Mouse (Mus musculus) heart, adult 2 months (tissue): ENCODE measurements at regions not wholly inside any gene's neighbourhood (a gene's known extent, or its start where the extent isn't known, plus 50 kb on each side); places are given as distances from the start of the nearest gene placed in this dataset.

Experiments
- DNase-seq, 2 experiments: peaks; one replicate each; pipeline ENCODE4 v3.0.0; 2021
- H3K27ac ChIP-seq: fragments of 200-600 bp; 2 replicates; pipeline ENCODE4 v1.8.1; 2022
- H3K27me3 ChIP-seq: fragments of 200-500 bp; 2 replicates; pipeline ENCODE4 v1.6.1; 2012; ENCODE audit warnings: mild to moderate bottlenecking, low read length, inconsistent platforms, mixed read lengths; ENCODE audit not compliant: control insufficient read depth, insufficient read depth
- H3K36me3 ChIP-seq: fragments of 200-500 bp; 2 replicates; pipeline ENCODE4 v1.6.1; 2012; ENCODE audit warnings: low read length, inconsistent platforms; ENCODE audit not compliant: control insufficient read depth, insufficient read depth
- H3K4me1 ChIP-seq: fragments of 200-500 bp; 2 replicates; pipeline ENCODE4 v1.6.1; 2011; ENCODE audit warnings: low read length; ENCODE audit not compliant: control insufficient read depth, insufficient read depth
- H3K4me3 ChIP-seq: fragments of 200-600 bp; 2 replicates; pipeline ENCODE4 v1.8.1; 2022
- H3K79me2 ChIP-seq: fragments of 200-500 bp; replicated peaks from 2 replicates; pipeline ENCODE4 v1.6.1; 2012; ENCODE audit warnings: mild to moderate bottlenecking, inconsistent platforms, low read length, moderate library complexity, mixed read lengths; ENCODE audit not compliant: control insufficient read depth, insufficient read depth
- H3K9ac ChIP-seq: fragments of 200-500 bp; 2 replicates; pipeline ENCODE4 v1.6.1; 2012; ENCODE audit warnings: low read depth, mild to moderate bottlenecking, control low read depth, inconsistent platforms, low read length, mixed read lengths
- CTCF ChIP-seq: fragments of 200-600 bp; IDR thresholded peaks from 2 replicates; pipeline ENCODE4 v1.8.1; 2022; ENCODE audit warnings: antibody characterized with exemption, mild to moderate bottlenecking, moderate library complexity
- EP300 ChIP-seq: fragments of 200-500 bp; IDR thresholded peaks from 2 replicates; pipeline ENCODE4 v1.6.1; 2011; ENCODE audit warnings: low read depth, low read length, control low read depth; ENCODE audit not compliant: insufficient read depth
- POLR2A ChIP-seq: fragments of 200-500 bp; IDR thresholded peaks from 2 replicates; pipeline ENCODE4 v1.6.1; 2011; ENCODE audit warnings: mild to moderate bottlenecking, low read depth, low read length, control low read depth; ENCODE audit not compliant: insufficient read depth
- WGBS: fragments of 180-500 bp; shearing (Covaris S2); methylation state at CpG from one replicate; pipeline ENCODE4 v1.1.7; 2018; 5-methylcytosine and 5-hydroxymethylcytosine counted together
- intact Hi-C: fragments of 180-260 bp; cut with DNase I; formaldehyde crosslinking; loops from one replicate; pipeline ENCODE4 v1.15.1; 2025

DNA sequence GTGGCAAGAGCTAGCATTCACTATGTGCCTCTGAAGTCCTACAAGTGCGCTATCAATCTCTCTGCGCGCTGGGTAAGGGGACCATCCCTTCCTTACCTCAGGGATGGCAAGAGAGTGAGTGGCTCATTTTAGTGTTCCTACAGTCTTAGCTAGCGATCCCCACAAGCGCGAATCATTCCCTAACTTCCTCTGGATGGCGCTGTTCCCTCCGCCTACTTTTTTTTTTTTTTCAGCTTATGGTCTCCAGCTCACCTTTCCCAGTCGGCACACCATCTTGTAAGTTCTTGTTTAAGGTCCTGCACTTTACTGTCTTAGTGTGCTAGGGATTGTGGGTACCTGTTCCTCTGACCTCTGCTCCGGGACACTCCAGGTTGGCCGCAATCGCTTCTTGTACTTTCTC, 215.7 kb upstream of the Hes1 start:
- no peak overlapping the region for H3K27ac ChIP-seq
- 92% methylated on average over 12 of the region's 12 CpGs for WGBS
- H3K79me2 ChIP-seq: no peaks in the 10 kb centered on the region
- H3K36me3 ChIP-seq: no peaks in the 10 kb centered on the region
- no peak overlapping the region for H3K9ac ChIP-seq
- peaks cover 3% of the 10 kb centered on the region; the same call in 1 of the 2 replicates for H3K4me1 ChIP-seq
- TF ChIP-seq POLR2A (no peak), CTCF (peak; percentile 18; the same call in 1 of the 2 replicates)
- intact Hi-C loops: no loop called here
- DNase-seq: no peak
- no peak overlapping the region for H3K4me3 ChIP-seq
- H3K27me3 ChIP-seq: no peaks in the 10 kb centered on the region

DNA sequence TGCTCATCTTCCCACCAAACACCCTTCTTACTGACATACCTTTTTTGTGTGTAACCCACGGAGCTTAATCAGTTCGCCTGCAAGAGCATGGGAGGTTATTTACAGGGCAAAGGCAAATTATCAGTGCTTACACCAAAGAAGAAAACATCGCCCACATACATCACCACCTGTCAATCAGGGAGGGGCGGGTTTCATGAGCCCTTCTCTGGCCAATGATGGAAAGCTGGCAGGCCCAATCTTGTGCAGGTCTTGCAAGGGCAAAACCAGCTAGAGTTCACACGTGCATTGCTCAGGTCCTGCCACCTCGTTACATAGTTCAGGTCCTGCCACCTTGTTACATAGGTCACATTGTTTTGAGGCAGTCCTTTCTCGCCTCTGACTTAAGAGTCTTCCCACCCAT, 214.7 kb upstream of the Hes1 start:
- Histone ChIP-seq H3K4me3 (no peak overlapping the region), H3K36me3 (no peaks in the 10 kb centered on the region), H3K27me3 (no peaks in the 10 kb centered on the region), H3K9ac (no peak overlapping the region), H3K4me1 (peaks cover 3% of the 10 kb centered on the region; the same call in 1 of the 2 replicates), H3K27ac (no peak overlapping the region), H3K79me2 (no peaks in the 10 kb centered on the region)
- no peak for DNase-seq
- intact Hi-C loops: no loop called here
- WGBS: 86% methylated on average over 7 of the region's 7 CpGs
- TF ChIP-seq POLR2A (no peak), CTCF (no peak), EP300 (no peak)

DNA sequence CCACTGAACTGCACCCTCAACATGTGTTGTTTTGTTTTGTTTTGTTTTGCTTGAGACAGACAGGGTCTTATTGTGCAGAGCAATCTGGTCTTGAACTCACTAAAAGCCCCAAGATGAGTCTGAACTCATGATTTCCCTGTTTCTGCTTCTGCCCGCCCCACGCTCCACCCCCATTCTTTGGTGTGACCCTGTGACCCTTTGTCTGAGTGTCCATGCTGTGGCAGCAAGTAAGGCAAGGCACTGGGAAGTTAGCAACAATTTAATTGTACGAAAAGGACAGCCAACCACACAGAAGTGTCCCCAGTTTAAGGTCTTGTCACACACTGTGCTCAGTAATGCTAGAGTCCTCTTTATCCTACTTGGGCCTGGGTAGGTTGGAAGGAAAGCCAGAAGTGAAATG, 213.6 kb upstream of the Hes1 start:
- intact Hi-C loops: no loop called here
- Histone ChIP-seq H3K27ac (no peak overlapping the region), H3K4me3 (no peak overlapping the region), H3K9ac (no peak overlapping the region), H3K27me3 (no peaks in the 10 kb centered on the region), H3K36me3 (no peaks in the 10 kb centered on the region), H3K79me2 (no peaks in the 10 kb centered on the region), H3K4me1 (peaks cover 2% of the 10 kb centered on the region; the same call in 1 of the 2 replicates)
- DNase-seq: no peak
- no peak for TF ChIP-seq POLR2A
- WGBS: 94% methylated on average over 3 of the region's 3 CpGs

DNA sequence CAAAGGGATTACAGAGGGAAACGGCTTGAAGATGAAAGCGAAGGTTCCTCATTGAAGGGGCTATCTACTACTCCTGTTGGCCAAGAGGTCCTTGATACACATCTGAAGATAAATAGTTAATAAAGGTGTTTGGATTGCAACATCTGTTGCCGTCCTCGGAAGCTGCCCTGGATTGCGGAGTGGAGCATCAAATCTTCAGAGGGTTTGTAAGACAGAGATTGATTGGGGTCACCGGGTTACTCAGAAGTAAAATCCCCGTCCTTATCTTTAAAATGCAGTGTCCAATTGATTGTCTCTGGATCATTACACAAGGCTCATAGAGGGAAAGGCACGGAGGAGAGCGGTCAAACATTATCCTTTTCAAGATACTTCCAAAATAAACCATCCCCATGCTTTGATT, 212.4 kb upstream of the Hes1 start:
- no peaks in the 10 kb centered on the region for H3K79me2 ChIP-seq
- peaks cover 2% of the 10 kb centered on the region; the same call in 1 of the 2 replicates for H3K4me1 ChIP-seq
- no peaks in the 10 kb centered on the region for H3K36me3 ChIP-seq
- TF ChIP-seq POLR2A: no peak
- TF ChIP-seq CTCF: no peak
- TF ChIP-seq EP300: no peak
- intact Hi-C loops: no loop called here
- H3K27me3 ChIP-seq: no peaks in the 10 kb centered on the region
- DNase-seq: no peak
- H3K9ac ChIP-seq: no peak overlapping the region
- 83% methylated on average over 9 of the region's 9 CpGs for WGBS
- H3K4me3 ChIP-seq: no peak overlapping the region
- H3K27ac ChIP-seq: no peak overlapping the region

DNA sequence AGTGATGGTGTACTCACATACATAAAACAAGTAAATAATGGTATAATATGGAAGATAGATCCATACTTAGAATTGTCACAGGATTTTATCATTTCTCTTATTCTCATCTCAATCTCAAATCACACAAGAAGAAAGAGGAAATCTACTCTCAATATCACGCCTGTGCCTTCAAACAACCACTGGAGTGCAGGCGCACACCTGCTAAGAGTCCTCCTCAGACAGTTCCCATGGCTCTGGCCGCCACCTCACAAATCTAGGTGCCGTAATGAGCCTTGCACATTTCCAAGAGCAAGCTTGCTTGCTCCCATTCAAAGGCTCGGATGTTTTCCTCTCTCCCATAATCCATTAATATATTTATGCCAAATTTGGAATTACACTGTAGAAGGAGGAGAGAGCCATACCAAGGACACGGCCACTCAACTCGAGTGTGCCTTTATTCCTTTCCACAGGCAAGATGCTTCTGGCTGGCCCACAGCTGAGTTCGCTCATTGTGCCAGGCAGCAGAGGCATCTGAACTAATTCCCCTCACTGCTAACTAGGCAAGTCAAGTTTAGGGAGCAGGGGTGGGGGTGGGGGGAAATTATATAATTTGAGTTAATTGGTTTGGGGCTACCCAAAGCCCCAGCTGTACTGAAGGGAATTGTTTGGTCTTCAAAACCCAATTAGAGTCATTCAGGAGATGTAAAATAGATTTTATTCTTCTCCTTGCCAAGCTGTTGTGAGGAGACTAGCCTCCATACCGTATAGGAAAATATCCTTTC, 209.2 kb upstream of the Hes1 start:
- 92% methylated on average over 9 of the region's 9 CpGs for WGBS

DNA sequence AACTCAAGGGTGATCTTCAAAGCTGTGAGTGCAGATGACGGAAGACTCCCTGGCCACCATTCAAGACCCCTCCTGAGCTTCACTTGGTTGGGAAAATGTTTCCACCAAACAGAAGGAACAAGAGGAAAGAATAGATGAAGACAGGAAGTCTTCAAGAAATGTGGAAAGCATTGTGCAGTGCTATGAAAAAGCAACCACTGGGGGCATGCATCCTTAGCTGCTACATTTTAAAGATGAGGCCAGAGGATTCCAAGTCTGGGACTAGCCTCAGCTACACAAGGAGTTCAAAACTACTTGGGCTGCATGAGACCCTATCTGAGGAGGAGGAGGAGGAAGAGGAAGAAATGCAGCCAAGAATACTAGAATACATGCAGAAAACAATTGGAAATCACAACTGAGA, 207.6 kb upstream of the Hes1 start:
- intact Hi-C loops: no loop called here
- 95% methylated on average over 1 of the region's 1 CpGs for WGBS
- H3K4me3 ChIP-seq: no peak overlapping the region
- H3K27me3 ChIP-seq: no peaks in the 10 kb centered on the region
- TF ChIP-seq POLR2A (no peak), EP300 (no peak), CTCF (peak; percentile 43)
- H3K27ac ChIP-seq: no peak overlapping the region
- H3K36me3 ChIP-seq: no peaks in the 10 kb centered on the region
- no peak for DNase-seq
- no peak overlapping the region for H3K9ac ChIP-seq
- H3K79me2 ChIP-seq: no peaks in the 10 kb centered on the region
- H3K4me1 ChIP-seq: no peaks in the 10 kb centered on the region

More for the DNA sequence above, 209.2 kb upstream of the Hes1 start:
- Histone ChIP-seq H3K4me3 (no peak overlapping the region), H3K9ac (no peak overlapping the region), H3K79me2 (no peaks in the 10 kb centered on the region), H3K27me3 (no peaks in the 10 kb centered on the region), H3K27ac (no peak overlapping the region), H3K4me1 (no peaks in the 10 kb centered on the region), H3K36me3 (no peaks in the 10 kb centered on the region)
- no peak for DNase-seq
- TF ChIP-seq EP300 (no peak), CTCF (no peak), POLR2A (no peak)
- intact Hi-C loops: no loop called here
